Mouse (Mus musculus) ovary, postnatal 36 days (tissue): Measurements from ENCODE around the gene Adat1.

Experiments used
- DNase-seq: peaks from one replicate; pipeline ENCODE4 v3.0.0; 2022; ENCODE audit warnings: low spot score, mixed read lengths

Adat1 gene

DNA sequence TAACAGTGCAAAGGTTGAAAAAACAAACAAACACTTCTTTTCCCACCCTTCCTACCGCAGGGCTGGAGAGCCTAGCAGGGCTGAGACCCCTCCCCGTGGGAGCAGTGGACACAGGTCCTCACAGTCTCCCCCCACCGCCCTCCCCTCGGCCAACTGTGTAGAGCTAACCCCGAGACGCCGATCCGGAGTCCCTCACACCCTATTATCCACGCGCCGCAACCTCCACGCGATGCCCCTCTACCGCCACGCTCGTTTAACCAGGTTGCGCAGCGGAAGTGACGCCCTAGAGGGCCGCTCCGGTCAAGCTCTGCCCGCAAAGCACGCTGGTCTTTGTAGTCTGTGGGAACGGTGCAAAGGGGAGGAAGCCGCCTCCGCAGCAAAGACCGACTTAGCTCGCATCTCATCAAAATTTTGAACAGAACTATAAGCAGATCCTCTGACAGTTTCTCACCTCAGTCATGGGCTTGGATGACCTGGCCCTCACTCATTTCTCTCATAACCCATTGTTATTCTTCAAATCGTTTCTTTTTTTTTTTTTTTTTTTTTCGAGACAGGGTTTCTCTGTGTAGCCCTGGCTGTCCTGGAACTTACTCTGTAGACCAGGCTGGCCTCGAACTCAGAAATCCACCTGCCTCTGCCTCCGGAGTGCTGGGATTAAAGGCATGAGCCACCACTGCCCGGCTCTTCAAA lies at the start of gene Adat1:
Gene Adat1 (minus strand): TSS at position 290 of the 690 bp plus-strand sequence.
- DNase-seq: peak; percentile 81

DNA sequence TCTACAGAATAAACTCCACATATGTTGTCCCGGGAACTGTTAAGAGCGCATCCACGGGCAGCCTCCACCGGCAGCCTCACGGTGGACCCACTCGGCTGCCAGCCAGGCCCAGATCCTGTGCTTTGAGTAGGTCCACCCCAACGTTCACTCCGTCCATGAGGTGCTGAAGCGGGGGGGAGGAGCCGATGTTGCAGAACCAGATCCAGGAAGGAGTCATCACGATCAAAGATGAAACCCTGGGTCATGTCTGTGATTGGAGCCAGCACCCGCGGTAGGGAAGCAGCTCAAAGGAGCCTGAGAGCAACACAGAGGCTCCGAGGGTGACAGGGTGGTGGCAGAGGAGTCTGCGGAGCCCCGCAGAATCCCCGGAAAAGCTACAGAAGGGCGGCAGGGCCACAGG lies 45.4 kb upstream of the Adat1 start:
- DNase-seq: no peak

DNA sequence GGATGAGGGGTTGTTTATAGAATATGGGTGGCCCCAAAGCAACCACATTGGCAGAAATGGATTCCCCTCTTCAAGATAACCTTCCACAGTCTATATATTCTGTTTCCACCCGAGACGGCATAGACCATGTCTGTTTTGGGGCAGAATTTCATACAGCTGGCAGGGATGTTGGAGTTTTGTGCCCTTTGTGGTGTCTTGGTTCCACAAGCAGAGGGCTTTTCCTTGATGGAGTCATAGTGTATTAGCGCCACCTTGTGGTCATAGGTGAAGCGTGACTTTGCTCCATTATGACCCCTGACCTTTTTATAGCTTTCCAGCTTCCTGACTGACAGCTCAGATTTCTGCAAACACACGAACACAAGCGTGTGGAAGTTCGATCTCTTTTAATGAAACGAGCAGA lies 42.5 kb upstream of the Adat1 start:
- no peak for DNase-seq

DNA sequence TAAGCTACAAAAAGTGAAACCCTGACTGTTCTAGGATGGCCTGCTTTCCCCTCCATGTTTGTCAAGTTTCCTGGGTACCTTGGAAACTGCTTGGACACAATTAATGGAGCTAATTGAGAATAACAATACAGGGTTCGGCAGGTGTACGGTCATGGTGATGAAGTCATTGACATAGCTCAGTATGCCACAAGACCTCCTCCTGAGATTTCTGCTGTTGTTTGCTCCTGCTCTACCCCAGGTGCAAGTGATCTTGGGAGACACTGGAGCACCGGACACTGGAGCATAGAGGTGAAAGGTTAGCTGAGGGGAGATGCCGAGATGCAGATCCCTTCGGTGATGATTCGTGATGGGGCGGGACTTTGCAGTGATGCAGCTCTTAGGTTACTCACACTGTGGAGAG lies 41.0 kb upstream of the Adat1 start:
- no peak for DNase-seq

DNA sequence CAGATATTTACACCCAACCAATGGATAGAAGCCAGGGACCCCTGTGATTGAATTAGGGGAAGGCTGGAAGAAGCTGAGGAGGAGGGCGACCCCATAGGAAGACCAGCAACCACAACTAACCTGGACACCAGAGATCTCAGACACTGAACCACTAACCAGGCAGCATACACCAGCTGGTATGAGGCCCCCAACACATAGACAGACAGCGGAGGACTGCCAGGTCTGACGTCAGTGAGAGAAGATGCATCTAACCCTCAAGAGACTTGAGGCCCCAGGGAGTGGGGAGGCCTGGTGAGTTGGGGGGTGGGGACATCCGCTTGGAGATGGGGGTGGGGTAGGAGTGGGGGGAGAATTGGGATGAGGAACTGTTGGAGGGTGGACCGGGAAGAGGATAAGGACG lies 38.6 kb upstream of the Adat1 start:
- DNase-seq: no peak

DNA sequence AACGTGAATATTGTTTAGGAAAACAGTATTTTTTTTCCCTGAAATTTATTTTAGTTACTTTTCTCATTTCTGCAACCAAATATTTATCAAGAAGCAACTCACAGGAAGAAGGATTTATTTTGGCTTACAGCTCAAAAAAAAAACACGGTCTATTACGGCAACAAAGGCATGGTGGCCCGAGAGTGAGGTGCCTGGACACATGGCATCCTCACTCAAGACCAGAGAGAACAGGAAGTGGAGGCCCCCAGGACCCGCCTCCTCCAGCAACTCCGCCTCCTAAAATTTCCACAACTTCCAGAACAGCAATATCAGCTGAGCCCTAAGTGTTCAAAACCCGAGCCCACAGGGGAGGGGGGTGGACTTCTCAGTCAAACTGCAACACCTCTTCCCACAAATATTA lies 37.4 kb upstream of the Adat1 start:
- DNase-seq: no peak

DNA sequence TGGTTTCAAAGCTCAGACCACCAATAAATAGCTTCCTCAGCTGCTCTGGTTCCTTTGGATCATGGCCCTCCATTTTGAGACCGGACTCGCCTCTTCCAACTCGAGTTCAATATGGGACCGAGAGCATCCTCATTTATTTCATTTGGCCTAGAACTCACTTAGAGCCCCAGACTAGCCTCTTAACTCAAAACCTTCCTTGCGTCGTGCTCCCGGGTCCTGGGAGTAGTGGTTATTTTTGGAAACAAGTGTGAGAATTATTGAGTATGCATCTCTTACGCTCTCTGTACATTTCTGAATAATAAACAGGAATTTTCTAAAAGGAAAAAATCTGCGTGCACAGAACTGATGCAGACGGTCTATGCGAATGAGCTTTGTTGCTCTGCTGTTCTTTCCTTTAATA lies 22.8 kb upstream of the Adat1 start, which contains the start of gene Gm6793:
Gene Gm6793 (minus strand): TSS at position 101 of the 400 bp plus-strand sequence.
- no peak for DNase-seq

DNA sequence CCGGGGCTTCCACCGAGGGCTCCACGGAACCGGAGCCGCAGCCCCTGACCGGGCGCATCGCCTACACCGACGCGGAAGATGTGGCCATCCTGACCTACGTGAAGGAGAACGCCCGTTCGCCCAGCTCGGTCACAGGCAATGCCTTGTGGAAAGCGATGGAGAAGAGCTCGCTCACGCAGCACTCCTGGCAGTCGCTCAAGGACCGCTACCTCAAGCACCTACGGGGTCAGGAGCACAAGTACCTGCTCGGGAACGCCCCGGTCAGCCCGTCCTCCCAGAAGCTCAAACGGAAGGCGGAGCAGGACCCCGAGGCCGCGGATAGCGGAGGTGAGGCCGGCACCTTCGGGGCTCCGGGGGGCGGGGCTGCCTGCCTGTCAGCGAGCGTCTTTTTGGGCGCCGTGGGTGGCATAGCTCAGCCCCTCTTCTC lies 19.7 kb upstream of the Adat1 start:
- DNase-seq: peak; percentile 41

DNA sequence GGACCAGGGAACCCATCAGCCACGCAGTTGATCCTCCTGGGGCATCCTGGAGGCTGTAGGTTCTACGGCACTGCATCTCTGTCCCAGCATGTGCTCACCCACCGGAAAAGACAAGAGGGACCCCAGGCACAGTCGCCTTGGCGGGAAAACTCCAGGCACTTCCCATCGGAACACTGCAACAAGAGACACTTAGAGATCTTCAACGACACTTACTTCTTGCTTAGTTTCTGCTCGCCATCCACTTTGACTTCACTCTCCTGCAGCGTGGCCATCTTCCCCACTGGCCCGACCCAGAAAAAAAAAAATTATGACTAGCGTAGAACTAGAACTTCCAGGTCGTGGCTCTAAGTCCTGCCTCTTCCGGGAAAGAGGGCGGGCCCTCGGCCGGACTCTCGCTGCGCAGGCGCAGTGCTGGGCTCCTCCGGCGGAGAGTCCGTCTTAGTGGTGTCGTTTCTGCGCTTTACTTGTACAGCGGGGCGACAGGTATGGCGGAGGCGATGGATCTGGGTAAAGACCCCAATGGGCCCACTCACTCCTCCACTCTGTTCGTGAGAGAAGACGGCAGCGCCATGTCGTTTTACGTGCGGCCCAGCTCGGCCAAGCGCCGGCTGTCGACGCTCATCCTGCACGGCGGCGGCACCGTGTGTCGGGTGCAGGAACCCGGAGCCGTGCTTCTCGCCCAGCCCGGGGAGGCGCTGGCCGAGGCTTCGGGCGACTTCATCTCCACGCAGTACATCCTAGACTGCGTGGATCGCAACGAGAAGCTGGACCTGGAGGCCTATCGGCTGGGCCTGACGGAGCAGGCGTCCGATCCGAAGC lies 19.1 kb upstream of the Adat1 start, which contains the start of the genes Kars and Terf2ip:
Gene Kars (minus strand): TSS at position 327 of the 819 bp plus-strand sequence.
Gene Terf2ip (plus strand): TSS at position 402 of the 819 bp plus-strand sequence.
- peak; percentile 92 for DNase-seq

DNA sequence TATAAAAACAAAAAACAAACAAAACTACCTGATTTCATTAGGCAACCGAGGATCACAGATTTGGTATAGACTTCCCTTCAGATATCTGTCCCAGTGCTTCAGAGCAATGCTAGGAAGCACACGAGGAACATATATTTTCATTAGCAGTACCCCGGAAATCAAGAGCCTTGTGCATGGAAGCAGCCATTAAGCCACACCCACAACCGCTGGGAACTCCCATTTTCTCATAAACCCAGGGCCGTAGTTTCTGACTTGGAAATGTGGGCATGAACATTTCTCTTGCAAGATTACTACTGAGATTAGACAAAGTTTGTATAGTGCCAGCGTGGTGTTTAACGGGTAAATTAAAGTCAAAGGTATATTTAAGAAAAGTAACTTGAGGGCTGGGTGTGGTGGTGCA lies 17.5 kb upstream of the Adat1 start:
- DNase-seq: no peak

DNA sequence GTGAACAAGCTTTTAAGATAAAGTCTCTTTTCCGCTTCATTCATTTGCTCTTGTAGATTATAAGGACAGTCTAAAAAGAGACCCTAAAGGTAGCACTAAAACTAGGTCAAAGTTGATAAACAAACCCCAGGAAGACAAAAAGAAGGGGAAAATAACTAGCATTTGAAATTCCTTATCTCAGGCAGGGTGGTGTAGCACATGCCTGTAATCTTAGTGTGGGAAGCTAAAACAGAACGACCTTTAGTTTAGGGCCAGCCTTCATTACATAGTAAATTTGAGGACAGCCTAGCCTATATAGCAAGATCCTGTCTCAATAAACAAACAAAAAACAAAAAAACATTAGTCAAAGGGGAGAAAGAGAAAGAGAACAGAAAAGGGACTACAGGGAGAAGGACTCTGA lies 15.6 kb upstream of the Adat1 start:
- DNase-seq: no peak

DNA sequence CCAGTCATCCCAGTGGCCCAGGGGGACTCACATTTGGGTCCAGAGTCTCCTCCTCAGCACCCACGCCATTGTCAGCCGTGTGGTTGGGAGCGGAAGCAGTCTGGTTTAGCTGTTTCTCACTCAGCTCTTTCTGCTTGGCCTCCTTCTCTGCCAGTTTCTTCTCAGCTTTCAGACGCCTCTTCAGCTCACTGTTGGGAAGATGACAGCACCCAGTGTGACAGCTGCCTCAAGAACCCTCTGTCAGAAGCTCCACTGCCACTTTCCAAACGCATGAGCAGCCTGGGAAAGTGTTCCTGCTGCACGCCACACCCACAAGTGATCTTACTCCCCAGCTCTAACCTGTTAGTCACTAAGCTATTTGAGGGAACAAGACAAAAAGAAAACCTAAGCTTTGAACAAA lies 13.5 kb upstream of the Adat1 start:
- no peak for DNase-seq

DNA sequence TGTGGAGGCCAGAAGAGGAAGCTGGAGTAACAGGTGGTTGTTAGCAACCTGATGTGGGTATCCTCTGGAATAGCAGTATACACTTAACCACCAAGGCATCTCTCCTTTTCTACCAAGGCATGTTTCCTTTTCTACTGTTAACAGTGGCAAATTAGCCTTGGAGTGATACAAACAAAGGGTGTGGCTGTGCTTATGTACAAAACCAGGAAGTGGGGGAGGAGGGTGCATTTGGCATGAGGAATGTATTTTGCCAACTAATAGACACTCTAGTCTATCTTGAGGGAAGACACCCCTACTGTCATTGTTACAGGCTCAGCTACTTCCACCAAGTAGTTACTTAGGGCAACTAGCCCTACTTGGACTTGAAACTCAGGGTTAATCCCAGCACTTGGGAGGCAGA lies 12.7 kb upstream of the Adat1 start:
- DNase-seq: no peak

DNA sequence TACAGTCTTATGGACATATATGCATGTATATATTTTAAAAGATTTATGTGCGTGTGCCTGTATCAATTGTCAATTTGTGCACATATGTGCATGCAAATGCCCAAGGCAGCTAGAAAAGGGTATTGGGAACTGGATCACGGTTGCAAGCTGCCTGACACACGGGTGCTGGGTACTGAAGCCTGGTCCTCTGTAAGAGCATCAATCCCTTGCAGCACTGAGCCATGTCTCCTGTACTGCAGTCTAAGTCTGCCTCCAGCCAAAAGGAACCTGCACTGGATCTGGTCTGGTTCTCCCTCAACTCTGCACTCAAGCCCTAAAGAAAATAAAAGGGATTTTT lies 569 bp upstream of the Adat1 start:
- DNase-seq: no peak

DNA sequence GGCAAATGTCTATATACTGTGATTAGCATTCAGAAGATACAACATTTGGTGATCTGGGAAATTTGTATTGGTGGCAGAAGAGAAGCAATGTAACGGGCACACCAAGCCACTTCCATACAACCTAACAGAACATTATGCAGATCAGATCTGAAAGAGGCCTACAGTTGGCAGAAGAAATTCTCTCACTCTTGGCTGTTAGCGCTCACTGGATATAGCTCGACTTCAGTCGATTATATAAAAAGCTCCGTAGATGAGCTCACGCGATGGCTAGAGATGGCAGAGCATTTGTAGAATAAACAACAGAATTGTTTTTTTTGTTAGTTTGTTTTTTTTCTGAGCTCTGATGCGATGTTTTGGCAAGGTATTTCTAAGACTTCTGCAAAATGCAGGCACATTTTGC lies 824 bp downstream of the Adat1 start:
- no peak for DNase-seq

DNA sequence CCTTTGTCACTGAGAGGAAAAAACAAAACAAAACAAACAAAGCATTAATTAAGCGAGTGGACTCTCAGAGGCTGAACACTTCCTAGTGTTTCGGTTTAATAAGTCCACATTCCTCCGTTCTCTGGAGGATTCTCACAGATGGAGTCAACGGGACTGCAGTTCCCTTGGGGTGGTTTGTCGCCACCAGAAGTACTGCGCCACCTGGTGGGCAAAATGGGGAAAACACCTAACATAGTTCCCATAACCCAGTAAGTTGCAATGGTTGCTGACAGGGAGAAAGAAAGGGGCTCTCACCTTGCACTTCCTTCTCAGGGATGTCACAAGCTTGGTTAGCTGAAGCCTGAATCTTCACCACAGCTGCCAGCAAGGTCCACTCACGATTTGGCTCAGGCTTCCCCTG lies 2.2 kb downstream of the Adat1 start:
- DNase-seq: peak; percentile 64

DNA sequence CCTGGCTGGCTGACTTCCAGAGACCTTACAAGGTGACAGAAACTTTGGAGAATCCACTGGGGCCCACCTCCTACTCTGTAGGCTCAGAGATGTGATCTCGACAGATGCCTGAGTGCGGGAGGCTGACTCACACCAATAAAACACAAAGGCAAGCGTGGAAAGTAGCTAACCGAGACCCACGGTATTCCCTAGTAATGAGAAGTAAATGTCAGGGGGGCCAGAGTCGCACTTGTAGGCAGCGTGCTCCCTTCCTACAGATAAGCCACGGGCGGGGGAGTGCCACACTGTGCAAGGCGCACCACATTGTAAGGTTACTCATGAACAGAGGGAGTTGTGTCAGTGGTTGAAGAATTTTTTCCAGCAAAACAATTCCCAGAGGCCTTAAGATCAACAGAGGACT lies 7.6 kb downstream of the Adat1 start:
- DNase-seq: no peak

DNA sequence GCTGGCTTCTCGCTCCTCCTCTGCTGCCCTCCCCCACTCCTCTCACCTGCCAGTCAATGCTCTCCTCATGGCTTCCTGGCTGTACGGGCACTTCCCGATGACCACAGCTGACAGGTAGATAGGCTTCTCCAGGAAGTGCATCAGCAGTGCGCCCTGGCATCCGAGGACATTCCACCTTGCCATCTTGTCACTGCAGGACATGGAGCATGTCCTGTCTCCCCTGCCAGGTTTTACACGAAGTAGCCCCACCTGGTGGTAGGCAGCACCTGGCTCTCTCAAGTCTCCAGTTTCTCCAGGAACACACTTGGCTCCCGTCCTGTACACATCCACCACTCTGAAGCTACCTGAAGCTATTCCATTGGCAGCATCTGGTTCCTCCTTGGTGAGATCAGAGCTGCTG lies 10.0 kb downstream of the Adat1 start:
- DNase-seq: no peak

DNA sequence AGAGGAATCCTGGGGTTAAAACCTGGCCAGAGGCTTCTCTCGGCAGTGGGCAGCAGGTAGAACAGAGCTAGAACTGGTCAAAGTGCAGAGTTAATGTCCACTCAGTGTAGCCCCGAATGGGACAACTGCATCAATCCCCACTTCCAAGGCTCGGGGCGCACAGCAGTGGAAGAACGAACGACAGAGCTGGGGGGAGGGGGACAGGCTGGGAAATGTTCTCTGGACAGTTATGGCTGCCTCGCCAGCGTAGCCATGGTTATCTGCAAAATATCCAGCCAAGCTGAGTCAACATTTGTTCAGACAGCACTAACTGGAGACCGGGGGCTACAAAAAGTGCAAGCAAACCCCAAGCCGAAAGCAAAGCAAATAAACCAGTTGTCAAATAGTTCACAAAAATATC lies 14.0 kb downstream of the Adat1 start:
- no peak for DNase-seq

DNA sequence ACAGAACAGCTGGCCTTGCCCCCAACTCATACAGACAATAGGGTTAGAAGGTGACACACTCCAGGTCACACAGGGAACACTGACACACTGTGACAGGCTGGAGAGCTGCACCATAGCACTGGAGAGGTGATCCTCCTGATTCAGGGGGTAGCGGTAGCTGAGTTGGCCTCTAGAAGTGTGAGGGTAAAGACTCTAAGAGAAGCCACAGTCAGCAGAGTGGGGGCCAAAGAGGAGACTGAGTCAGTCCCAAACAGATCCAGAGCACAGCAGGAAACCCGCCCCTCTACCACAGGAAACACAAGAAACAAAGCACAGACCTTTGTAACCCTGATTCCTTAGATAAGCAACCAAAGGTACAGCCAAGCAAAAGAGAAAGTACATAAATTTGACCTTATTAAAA lies 15.8 kb downstream of the Adat1 start:
- no peak for DNase-seq

DNA sequence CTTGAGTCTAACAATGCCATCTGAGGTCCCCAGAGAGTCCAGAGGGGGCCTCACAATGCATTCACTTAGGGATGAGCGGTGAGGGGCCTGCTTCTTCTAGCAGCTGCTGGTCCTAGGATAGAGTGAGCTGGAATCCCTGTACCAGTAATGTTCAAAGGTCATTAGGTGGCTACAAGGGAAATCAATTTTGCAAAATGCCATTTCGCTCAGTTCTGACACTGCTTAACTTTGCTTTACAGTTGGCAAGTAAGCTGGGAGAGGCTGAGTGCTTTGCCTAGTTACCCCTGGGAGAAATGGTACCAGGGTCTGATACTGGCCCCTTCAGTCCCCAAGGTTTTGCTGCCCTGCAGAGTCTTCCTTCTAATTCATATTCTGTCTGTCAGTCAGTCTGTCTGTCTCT lies 16.4 kb downstream of the Adat1 start:
- no peak for DNase-seq

DNA sequence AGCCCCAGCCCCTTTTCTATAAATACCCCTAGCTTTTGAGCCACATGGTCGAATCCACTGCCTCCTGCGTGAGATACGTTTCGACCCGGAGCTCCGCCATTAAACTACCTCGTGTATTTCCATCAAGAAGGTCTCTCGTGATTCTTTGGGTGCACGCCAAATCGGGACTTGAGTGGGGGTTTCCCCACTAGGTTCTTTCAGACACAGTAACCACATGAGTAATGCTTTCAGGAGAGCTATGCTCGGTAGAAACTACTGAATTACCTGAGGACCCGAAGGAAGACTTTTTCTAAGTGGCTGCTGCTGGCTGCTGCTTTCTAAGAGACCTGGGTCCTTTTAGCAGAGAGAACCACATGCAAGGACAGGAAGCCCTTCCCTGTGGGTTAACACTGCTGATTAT lies 18.0 kb downstream of the Adat1 start:
- DNase-seq: no peak

DNA sequence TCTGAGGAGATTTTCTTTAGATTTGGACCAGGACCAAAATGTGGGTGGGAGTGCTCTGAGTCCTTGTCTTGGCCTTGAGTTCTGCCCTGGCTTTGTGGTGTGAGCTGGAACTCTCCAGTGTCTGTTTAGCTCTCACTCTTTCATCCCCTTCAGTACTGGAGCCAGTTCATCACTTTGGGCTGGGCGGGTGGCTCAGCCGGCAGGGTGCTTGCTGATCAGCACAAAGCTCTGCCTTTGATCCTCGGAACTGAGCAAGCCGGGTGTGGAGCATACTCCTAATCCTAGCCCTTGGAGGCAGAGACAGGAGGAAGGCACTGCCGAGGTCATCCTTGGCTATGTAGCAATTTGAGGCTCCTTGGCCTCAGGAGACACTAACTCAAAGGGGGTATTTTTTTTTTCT lies 23.1 kb downstream of the Adat1 start:
- no peak for DNase-seq

DNA sequence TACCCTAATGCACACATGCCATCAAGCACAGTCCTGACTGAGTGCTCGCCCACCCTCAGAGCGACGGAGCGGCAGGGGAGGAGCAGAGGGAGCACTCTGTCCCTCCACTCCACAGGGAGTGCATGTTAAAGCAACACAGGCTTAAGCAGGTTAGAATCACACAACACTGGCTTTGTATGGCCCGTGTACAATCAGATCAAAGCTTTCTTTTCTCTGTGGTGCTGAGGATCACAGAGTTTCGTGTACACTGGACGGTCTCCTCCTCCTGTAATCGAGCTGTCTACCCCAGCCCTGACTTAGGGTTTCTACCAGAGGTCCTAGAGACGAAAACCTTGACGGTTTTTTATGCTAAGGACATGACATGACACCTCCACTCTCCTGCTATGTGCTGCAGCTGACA lies 23.6 kb downstream of the Adat1 start:
- no peak for DNase-seq
